Mouse (Mus musculus) liver, adult 2 months (tissue): ENCODE results near the gene Meis1.

Experiments used
- CTCF ChIP-seq: fragments of 200-500 bp; IDR thresholded peaks from 2 replicates; pipeline ENCODE4 v1.5.1; 2011; ENCODE audit warnings: low read depth, low read length, control low read depth
- POLR2A ChIP-seq: fragments of 200-500 bp; IDR thresholded peaks from 2 replicates; pipeline ENCODE4 v1.6.1; 2011; ENCODE audit warnings: low read length, control low read depth; ENCODE audit not compliant: insufficient read depth; ENCODE audit errors: extremely low read depth

GRCm38 (mm10) chr11:19017719-19018413 is 919 bp downstream of the Meis1 start:
- TF ChIP-seq CTCF (no peak), POLR2A (no peak)
